Mouse (Mus musculus) thymus, adult 18-20 months (tissue): Measurements from ENCODE around the gene Cbr4.

Experiments
- DNase-seq, 2 experiments: peaks; one replicate each; pipeline ENCODE4 v3.0.0; 2022; ENCODE audit warnings: mixed read lengths in 2 of 2

Gene Cbr4

DNA sequence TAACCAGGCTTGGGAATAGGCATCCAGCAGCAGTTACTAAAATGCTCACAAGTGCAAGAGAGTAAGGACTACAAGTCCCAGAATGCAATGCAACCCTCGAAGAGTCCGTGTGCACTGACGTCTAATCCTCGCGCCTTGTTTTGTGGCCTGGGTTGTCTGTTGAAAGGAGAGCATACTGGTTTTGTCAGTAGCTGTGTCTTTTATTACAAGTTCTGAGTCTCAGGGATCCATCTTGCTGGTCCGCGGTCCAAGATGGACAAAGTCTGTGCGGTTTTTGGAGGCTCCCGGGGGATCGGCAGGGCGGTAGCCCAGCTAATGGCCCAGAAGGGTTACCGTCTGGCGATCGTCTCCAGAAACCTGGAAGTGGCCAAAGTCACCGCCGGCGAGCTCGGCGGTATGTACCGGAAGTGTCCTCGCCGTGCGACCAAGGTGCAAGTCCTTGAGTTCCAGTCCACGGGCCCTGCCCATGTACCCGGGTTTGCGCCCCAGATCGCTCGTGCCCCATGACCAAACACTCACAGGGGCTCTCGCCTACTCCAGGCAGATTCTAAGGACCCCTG lies at the start of gene Cbr4:
TSS of gene Cbr4 (plus strand) at position 138 of the 560 bp plus-strand sequence.
- DNase-seq: peak; percentile 60 to 73

DNA sequence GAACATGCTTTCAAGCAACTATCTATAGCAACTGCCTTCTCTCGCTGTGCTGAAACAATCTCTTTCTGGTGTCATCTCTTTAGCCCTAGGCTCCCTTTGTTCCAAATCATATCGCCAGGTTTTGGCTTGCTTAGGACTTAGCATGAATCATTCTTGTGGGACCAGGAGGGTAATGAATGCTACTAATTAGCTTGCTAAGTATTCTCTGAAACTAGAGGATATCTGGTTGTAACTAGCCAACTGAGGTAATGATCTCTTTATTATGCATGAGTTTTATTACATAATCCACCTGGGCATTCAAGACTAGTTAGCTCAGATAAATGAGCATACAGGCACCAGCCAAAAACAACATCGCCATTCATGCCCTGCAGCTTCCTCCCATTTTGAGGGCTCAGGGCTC lies 44.5 kb upstream of the Cbr4 start:
- DNase-seq: no peak

DNA sequence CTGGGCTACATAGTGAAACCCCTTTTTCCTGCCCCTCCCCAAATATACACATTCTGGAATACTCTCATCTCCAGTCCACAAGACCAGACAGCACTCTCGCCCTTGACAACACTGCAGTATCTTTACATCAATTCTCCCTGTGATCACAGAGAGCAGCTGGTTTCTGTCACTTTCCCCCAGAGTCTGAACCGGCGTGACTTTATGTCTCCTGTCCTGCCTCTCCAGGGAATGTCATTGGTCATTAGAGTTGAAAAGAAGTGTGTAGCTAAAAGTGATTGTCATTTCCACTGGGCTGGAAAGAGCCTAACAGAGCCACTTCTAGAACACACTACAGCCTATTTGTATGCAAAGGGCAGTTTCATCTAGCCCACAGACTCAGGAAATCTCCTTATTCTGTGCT lies 43.2 kb upstream of the Cbr4 start:
- DNase-seq: no peak

DNA sequence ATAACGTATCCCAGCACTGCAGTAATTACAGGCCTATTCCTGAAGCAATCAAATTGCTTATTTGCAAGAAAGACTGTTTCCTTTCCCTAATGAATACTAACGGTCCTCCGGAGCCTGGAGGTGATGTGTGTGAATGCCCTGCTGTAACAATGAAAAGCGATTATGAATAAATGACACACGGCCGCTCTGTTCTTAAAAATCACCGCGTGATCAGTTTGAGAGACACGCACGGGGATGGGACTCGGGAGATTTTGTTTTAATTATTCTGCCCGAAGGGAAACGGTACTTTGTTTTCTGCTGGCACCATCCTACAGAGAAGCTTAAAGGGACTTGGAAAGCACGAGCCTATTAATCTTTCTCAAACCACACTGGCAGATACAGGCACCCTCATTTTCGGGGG lies 41.2 kb upstream of the Cbr4 start:
- no peak for DNase-seq

DNA sequence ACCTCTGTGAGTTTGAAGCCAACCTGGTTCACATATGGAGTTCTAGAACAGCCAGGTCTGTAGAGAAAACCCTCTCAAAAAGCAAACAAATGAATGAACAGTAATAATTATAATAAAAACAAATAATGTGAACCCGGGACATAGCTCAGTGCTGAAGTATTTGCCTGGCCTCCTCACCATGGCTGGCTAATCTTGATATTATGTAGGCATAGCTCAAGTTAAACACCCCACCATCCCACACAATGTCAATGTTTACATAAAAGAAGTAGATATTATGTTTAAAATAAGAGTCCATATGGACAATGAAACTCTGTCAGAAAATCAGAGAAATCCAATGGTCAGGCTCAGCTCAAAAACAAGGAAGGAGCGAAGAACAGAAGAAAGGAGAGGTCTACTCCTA lies 39.4 kb upstream of the Cbr4 start:
- DNase-seq: no peak

DNA sequence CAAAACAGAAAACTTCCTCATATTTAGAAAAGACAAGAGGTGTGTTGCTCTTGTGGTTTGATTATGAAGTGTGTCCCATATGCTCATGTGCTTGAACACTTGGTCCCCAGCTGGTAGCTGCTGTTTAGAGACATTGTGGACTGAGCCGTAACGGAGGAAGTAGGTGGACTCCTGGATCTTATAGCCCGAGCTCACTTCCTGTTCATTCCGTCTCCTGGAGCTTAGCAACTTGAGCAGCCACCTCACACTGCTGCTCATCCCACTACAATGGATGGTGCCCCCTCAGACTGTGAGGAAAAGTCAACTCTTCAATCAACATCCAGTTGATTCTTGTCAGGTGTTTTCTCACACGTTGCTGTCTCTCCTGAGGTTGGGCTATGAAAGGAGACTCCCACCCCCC lies 38.7 kb upstream of the Cbr4 start:
- no peak for DNase-seq

DNA sequence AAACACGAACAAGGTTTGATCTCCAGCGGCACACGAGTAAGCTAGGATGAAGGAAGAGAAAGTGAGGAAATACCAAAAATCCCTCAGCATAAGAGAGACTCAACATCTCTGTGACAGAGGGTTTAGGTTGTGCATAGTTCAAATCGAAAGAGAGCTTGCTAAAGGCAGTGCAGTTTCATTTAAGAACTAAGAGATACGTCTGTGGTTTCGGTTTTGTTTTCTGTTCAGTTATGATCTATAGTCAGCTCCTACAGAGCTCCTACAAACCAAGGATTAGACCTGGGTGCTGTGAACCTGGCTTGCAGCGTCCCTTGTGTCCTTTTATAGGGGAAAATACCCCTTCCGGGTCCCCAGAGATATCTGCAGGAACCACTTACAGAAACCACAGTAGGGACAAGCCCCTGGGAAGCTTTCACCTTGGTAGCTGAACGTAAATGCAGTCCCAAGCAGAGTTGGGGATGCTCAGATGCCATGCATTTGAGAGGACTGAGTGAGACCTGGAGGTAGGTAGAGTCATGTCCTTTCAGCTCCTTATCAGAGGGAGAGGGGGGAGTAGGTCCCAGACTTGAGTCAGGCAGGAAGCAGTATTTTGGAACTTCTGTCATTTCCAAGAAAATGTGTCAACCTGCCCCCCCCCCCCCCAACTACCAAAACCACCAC lies 36.5 kb upstream of the Cbr4 start:
- DNase-seq: no peak

DNA sequence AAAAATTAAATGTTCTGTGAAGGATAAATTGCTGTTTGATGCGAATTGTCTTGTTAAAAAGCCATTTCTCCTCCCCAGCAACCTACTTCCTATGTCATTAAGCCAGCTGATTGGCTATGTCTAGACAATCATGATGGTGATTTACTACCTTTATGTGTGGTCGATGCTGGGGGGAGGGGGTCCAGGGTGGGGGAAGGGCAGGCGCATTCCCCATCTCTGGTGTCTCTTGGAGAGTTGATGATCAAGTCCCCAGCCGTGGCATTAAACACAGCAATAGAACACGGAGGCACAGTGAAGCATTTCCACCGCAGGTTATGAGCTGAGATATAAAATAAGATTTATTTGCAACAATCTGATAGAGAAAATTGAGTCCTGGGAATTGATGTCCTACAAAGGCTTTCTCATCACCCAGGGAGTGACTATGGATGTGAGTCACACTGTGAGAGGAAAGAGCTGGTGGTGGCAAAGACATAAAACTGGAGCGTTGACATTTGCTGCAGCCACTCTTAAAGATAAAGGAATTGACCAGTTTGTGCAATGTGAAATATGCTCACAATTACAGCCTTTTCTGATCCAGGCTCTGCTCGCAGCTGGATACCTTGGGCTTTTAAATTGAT lies 35.7 kb upstream of the Cbr4 start:
- DNase-seq: no peak

DNA sequence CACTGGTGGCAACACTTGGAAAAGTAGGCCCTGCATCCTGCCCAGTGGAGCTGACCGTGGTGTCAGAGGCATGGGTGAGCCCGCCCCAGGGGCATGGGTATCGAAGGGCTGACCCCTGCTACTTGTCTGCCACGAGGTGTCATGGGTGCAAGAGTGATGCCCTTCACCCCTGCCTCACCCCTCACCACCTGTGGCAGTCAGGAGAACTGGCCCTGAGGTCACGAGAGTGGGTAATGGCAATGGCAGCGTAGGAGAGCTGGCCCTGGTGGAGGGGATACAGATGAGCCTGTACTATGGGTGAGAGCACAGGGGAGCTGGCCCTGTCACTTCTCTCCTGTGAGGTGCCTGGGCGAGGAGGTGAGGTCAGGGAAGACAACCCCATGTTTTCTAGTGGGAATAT lies 27.8 kb upstream of the Cbr4 start:
- no peak for DNase-seq

DNA sequence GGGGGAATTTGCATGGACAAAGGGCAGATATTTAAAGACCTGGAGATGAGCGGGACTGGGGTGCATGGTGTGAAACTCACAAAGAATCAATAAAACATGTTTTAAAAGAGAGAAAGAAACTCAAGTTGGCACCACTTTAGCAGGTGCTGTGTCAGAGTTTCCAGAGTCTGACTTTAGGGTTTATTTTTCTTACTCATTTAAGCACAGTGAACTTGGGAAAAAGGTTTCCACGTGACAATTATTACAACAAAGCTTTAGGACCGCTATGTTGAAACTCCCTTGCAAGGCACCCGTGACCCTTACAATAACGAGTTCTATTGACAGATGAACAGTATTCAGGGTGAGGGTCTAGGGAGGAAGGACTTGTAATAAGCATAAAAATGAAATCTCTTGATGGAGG lies 25.3 kb upstream of the Cbr4 start:
- DNase-seq: no peak

DNA sequence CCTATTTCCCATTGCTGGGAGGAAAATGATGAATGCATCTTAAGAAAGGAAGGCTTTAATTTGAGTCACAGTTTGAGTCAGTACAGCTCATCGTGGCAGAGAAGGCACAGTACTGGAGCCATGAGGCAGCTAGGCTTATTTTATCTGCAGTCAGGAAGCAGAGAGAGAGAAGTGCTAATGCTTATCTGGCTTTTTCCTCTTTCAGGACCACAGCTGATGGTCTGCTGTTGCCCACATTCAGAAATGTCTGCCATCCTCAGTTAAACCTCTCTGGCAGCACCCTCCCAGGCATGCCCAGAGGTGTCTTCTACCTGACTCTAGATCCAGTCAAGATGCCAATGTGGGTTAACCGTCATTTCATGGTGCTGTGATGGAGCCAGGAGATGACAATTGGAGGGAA lies 23.1 kb upstream of the Cbr4 start:
- DNase-seq: no peak

DNA sequence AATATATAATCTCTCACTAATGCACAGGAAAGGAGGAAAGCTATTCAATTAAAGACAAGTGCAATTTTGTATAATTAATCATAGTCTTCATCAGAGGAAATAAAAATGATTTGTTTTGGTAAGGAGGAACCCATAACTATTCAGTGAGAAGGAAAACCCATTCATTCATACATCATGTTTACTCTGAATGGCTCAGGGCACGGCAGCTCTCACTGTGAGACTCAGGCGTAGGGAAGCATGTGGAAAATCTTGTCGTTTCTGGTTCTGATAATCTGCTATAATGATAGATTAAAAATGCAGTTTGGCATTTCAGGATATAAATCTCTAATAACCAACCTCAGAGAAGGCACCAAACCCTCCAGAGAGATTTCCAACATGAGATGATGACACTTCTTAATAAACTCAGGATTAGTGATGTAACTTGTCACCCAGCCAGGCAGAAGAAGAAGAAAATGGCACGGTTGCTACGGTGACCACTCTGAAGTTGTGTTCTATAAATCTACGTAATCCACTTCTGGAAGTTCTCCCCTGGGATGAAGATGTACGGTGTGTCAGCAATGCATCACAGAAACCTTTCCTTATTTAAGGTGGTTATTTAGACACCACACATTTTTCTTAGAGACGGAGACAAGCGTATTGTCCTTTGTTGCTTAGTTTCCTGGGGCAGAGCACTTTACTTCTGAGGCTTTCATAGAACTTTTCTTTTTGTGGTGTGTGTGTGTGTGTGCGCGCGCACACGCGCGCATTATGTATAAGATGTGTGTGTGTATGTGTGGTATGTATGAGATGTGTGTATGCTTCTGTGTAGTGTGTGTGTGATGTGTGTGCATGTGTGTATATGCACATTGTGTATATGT lies 20.6 kb upstream of the Cbr4 start:
- DNase-seq: no peak

DNA sequence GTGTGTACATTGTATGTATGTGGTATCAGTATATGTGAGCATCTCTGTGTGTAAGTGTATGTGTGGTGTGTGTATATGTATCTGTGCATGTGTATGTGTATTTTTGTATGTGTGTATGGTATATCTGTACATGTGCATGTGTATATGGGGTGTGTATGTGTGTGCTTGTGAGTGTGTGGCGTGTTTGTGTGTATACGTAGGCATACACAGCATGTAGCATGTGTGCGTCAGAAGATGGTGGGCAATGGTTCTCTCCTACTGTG lies 20.1 kb upstream of the Cbr4 start:
- no peak for DNase-seq

DNA sequence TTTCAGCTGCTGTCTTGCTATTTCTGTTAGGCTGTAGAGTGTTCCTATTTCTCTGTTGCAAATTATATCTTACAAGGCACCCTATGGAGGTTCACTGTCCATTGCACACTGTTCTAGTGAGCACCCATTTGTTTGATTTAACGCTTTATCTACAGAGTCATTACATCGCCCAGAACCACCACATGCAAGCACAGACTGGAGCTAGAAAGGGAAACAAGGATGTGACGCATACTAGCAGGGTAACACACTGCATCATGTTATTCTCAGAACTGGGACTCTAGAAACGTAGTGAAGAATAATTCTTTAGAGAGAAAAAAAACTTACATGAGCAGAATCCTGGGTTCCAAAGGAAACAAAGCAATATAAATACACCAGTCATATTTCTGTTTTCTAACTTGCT lies 17.3 kb upstream of the Cbr4 start:
- no peak for DNase-seq

DNA sequence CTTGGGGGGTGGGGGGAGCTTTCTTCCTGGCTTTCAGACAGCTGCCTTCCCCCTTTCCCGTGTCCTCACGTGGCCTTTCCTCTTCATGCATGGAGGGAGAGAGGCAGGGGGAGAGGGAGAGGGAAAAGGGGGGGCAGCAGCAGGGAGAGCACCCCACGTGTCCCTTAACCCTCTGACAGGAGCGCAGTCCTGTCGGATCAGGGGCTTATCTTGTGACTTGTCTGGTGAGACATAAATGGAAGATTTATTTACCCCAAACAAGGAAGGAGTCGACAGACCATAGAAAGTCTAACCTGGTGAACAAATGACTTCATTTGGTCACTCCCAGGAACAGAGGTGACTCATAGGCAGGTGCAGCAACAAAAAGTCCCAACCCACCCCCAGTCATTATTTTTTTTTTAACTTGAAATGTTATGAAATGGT lies 12.3 kb upstream of the Cbr4 start:
- no peak for DNase-seq

DNA sequence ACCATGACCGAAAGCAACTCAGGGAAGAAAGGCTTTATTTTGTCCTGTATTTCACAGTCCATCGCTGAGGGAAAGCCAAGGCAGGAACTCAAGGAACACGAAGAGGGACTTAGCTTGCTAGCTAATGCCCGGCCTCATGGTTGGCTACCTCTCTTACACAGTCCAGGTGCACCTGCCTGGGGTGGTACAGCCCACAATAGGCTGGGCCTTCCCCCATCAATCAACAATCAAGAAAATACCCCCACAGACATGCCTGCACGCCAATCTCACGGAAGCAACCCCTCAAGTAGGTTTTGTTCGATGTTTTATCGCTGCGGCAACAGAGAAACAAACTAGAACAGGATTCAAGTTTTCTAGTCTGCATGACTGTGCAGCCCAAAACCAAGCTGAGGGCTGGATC lies 11.4 kb upstream of the Cbr4 start:
- no peak for DNase-seq

DNA sequence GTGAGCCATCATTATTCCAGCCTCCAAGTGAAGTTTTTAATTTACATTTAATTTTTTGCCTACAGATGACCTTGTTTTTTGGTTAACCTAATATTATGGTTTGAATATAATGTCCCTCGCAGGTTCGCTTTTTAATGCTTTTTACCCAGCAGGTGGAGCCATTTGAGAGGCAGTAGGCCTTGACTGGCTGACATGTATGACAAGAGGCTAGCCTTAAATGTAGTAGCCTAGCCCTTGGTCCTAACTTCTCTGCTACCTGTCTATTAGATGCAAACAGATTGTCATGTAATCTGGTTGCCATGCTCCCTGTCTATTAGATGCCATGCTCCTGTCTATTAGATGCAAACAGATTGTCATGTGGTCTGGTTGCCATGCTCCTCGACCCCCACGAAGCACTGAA lies 9.4 kb upstream of the Cbr4 start:
- no peak for DNase-seq

DNA sequence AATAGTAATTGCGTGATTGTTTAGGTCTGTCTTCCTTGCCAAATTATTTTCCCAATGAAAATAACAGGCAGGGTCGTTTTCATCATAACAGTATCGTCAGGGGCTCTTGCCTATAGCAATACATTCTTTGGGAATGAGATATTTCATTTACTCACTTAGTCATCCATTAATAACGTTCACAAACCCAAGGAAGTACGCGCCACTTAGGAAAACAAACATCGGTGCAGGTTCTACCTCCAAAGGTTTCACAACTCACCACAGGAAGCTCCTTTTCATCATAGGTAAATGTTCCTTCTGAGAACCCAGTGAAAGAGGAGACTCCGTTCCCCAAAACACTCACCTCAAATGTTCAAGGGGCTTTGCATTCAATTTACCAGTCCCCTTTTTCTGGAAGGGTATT lies 8.7 kb upstream of the Cbr4 start:
- no peak for DNase-seq

DNA sequence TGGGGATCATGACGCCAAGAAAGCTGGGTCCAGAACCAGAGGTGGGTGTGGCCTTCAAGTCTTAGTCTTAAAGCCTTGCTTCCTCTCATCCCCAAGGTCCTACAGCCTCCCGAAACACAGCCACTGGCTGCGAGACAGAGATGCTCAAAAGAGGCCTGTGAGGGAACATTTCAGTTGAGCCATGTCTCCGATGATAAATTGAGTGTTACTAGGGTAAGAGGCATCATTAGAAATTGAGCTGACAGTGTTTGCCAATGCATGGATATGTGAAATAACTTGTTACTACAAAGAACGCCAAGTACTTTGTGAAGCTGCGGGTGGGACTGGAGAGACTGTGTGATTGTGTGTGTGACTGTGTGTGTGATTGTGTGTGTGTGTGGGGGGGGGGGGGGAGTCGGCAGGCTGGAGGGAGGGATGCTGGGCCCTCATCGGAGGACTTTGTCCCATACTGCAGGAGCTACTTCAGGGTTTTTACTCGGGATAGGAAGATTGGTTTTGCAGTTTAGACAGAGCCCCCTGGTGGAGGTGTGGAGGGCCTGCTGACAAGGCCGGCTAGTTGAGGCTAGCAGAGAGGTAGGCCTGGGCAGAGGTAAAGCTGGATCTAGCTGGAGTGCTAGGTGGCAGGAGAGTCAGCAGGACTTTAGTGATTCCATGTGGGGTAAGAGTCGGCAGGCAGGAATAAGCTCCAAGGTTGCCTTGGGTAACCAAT lies 7.9 kb upstream of the Cbr4 start:
- peak; percentile 13 to 19 for DNase-seq

DNA sequence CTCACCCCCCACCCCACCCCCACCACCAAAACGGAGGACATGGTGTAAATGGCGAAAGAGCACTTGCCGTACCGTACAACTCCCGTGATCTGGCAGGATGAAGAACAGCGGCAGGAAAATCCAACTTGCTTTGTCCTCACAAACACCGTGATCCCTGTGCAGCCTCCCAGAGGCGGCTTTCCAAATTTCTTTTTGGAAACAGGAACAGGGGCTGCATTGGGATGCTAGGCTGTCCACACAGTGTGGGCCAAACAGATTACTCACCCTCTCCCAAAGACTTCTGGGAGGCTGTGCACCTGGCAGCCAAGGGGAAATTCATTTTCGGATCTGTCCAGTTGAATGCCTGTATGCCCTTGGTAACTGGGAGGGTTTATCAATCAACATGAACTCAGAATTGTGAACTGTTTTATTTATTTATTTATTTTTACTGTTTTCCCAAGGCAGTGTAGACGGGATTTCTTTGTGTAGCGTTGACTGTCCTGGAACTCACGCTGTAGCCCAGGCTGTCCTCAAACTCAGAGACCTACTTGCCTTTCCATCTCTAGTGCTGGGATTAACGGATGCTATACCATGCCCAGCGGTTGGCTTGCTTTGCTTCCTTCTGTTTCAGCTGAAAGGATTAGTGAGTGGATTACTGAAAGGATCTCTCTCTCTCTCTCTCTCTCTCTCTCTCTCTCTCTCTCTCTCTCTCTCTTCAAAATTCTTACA lies 7.1 kb upstream of the Cbr4 start:
- no peak for DNase-seq

DNA sequence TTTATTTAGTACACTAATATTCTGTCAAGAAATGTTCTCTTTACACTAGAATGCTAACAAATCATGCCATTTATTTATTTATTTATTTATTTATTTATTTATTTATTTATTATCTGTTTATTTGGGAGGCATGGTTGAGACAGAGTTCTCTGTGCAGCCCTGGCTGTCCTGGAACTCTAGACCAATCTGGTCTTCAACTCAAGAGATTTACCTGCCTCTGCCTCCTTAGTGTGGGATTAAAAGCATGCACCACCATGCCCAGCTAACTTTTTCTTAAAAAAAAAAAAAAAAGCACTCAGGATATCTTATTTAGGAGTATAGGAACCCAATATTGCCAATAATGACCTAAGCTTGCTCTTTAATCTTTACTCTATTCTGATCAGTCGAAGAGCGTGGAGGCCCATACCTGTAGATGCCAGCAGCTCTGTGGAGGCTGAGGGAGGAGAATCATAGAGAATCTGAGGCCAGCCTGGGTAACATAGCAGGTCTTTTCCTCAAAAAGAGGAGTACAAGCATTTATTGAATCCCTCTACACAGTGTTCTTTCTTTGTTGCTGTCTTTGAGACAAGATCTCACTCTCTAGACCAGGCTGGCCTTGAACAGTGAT lies 508 bp upstream of the Cbr4 start:
- no peak for DNase-seq

DNA sequence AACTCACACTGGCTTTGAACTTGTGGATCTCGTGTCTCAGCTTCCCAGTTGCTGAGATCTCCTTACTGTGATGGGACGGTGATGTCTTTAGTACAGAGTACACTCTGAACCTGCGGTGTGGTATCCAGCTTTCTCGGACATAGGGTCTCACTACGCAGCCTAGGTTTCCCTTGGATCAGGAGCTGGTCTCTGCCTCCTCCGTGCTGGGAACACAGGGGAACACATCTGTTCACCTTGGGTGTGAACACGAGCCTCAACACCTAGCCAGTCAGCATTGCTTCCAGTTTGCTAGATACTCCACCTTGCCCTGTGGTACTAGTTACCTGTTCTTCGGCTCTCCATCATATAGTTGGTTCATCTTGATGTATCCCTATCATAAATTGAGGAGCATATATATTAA lies 1.1 kb downstream of the Cbr4 start:
- DNase-seq: no peak
